Mouse (Mus musculus) A20 (cell line): ENCODE measurements around the gene Lce1m.
"Not testable (repeated sequence)": the region's sequence is repeated elsewhere in the genome, so short reads cannot be mapped to it uniquely, and the experiment has no call there.

ENCODE experiments used
- DNase-seq: peaks from one replicate; pipeline ENCODE4 v3.0.0-alpha.2; 2011; ENCODE audit warnings: low read depth, low spot score

Lce1m gene

GRCm38 (mm10) chr3:93018960-93019359, at the start of gene Lce1m:
Gene Lce1m, minus strand, starts transcription at chr3:93019060.
- DNase-seq: no peak

GRCm38 (mm10) chr3:93068523-93068922, 49.7 kb upstream of the Lce1m start, which contains the start of gene Gm4858:
Gene Gm4858, plus strand, starts transcription at chr3:93068823.
- not testable (repeated sequence) for DNase-seq

GRCm38 (mm10) chr3:93052826-93053474, 34.1 kb upstream of the Lce1m start:
- no peak for DNase-seq

- no peak for DNase-seq
These were observed 31.3 kb upstream of the Lce1m start for GRCm38 (mm10) chr3:93050182-93050581.

GRCm38 (mm10) chr3:93031450-93031849, 12.6 kb upstream of the Lce1m start:
- peak; percentile 2 for DNase-seq

- no peak for DNase-seq
These were observed 6.6 kb upstream of the Lce1m start for GRCm38 (mm10) chr3:93025486-93025885.

- DNase-seq: no peak
These were observed 4.7 kb upstream of the Lce1m start for GRCm38 (mm10) chr3:93023411-93024184.

- no peak for DNase-seq
These were observed 2.3 kb upstream of the Lce1m start for GRCm38 (mm10) chr3:93021171-93021570.

GRCm38 (mm10) chr3:93015460-93016104, 3.3 kb downstream of the Lce1m start, which contains the start of gene Crct1:
Gene Crct1, minus strand, starts transcription at chr3:93015687.
- no peak for DNase-seq

GRCm38 (mm10) chr3:93014871-93015270, 4.0 kb downstream of the Lce1m start:
- DNase-seq: no peak

- no peak for DNase-seq
These were observed 4.5 kb downstream of the Lce1m start for GRCm38 (mm10) chr3:93014378-93014801.

- no peak for DNase-seq
These were observed 16.0 kb downstream of the Lce1m start for GRCm38 (mm10) chr3:93002843-93003242.

- DNase-seq: no peak
These were observed 18.2 kb downstream of the Lce1m start for GRCm38 (mm10) chr3:93000621-93001020.

GRCm38 (mm10) chr3:92998691-92999090, 20.2 kb downstream of the Lce1m start:
- peak; percentile 10 for DNase-seq

- DNase-seq: no peak
These were observed 26.9 kb downstream of the Lce1m start, which contains the start of gene Lce3f for GRCm38 (mm10) chr3:92991926-92992325. Gene Lce3f, plus strand, starts transcription at chr3:92992226.

- DNase-seq: no peak
These were observed 40.4 kb downstream of the Lce1m start for GRCm38 (mm10) chr3:92978484-92978883.
